Mouse (Mus musculus) kidney, postnatal 36 days (tissue): ENCODE data around the gene Gpr107.
A peak's percentile ranks its signal among the peaks of the same experiment; 100 is the strongest.
"Not testable (repeated sequence)": the region's sequence is repeated elsewhere in the genome, so short reads cannot be mapped to it uniquely, and the experiment has no call there.

Experiments used
- DNase-seq, 2 experiments: peaks; one replicate each; pipeline ENCODE4 v3.0.0; 2021 to 2022; ENCODE audit warnings: mixed read lengths in 2 of 2

The Gpr107 gene

DNA sequence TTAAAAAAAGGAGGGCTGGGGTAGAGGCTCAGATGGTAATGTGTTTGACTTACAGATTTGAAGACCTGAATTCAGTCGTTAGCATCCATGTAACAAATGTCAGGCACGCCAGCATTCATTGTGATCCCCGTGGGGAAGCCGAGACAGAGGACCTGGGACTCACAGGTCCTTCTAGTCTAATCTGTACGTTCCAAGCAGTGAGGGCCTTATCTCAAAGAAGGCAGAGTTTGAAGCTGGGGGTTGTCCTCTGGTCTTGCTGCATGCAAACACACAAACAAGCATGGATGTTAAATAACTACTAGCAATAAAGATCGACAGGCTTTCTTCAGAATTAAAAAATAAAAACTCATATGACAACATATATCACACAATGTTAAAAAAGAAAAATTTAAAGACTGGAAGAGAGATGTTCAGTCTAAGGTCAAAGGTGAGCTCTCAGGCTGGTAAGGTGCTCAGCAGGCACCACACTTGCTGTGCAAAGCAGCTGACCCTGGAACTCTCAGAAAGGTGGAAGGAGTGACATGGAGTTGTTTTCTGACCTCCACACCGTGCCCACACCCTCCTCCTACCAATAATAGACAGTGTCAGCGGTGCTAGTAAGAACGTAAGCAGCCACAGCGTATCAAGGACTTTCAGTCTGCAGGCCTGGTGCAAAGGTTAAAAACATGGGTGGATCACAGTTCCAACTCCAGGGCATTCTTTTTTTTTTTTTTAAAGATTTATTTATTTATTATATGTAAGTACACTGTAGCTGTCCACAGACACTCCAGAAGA is 8.2 kb downstream of the Gpr107 start:
- peak; percentile 61 to 79 for DNase-seq

DNA sequence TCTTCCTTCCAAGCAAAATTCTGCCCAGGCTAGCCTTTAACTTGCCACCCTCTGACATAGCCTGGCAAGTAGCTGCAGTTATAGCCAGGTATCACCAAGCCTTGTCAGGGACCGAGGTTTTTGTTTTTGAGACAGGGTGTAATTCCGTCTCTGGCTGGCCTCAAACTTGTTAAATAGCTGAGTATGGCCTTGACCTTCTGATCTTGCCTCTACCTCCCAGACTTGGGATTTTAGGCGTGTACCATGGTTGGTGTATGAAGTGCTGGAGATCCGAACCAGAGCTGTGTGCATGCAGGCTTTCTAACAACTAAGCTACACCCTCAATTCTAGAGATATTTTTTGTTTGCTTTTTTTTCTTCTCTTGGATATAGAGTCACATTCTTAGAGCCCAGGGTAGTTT is 9.5 kb downstream of the Gpr107 start:
- no peak for DNase-seq

DNA sequence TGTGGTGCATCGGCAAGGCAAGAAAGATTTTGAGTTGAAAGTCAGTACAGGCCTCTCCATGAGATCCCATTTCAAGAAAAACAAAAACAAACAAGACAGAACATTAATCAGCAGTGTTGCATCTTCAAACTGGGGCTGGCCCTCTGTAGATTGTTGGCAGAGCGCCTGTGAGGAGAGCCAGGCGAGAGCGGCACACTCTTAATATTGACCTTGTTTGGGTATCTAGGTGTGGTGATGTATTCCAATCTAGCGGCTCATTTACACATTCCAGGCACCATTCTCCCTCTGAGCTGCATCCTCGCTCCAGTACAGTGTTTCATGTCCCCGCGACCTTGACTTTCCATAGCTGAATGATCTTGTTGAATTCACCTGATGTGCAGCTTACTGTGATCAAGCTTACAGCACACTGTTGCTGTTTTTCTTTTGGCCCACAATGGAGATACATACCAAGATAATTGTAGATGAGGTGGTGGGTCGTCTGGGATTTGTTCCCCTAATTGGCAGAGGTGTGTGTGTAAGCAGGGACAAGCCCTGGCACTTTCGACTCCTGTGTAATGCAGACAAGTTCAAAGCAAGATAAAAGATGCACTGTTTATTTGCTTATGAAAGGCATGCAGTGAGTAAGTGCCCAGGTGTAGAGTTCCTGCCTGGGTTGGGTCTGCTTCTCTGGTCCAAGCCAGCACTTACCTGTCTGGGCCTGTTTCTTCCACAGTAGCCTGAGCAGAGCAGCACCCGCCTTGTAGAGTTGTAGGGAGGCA is 11.4 kb downstream of the Gpr107 start:
- peak; percentile 56 to 60 for DNase-seq

DNA sequence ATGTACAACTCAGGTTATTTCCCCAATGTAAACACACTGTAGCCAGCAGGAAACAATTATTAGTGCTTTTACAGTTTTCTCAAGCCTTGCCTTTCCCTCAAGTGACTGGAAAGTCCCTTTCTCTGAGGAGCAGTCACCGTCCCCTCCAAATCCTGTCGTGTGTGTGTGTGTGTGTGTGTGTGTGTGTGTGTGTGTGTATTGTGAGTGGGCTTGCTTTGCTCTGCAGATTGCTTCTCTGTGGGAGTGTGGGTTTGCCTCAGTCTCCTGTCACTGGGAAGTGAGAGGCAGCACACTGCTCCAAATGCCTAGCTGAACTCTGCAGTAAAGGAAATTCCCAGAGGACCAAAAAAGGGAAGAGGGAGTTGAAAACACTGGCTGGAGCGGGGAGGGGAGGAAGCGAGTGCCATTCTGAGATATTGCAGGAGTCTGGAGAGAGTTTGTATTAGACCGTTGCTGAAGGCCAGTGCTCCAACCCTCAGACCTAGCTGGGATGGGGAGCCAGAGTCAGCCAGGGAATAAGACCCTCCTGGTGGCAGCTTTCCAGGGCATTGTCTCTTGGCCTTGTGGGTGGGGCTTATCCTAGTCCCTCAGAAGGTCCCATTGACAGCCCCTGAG is 12.8 kb downstream of the Gpr107 start:
- peak; percentile 62 to 65 for DNase-seq

DNA sequence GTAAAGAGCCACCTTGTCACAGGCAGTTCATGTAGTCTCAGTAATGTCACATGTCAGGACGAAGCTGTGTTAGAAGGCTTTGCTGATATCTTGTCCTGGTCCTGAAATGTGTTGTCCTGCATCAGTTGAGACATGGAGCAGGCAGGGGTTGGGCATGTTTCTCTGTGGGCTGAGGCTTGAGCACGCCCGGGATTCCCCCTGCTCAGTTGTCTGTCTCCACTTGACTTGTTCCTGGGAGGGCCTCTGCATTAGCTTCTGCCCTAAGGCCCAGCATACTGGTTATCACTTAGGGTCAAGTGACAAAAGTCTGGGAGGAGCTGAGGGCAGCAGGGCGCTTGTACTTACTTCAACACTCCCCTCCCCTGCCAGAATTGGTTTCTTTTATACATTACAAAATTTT is 13.4 kb downstream of the Gpr107 start:
- no peak for DNase-seq

DNA sequence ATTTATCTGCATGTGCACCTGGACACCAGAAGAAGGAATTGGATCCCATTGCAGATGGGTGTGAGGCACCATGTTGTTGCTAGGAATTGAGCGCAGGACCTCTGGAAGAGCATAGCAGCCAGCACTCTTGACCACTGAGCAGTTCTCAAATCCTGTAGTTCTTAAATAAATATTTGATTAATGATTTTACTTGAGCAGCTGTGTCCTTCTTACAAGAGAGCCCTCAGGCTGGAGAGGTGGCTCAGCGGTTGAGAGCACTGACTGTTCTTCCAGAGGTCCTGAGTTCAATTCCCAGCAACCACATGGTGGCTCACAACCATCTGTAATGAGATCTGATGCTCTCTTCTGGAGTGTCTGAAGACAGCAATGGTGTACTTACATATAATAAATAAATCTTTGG is 15.5 kb downstream of the Gpr107 start:
- not testable (repeated sequence) for DNase-seq

DNA sequence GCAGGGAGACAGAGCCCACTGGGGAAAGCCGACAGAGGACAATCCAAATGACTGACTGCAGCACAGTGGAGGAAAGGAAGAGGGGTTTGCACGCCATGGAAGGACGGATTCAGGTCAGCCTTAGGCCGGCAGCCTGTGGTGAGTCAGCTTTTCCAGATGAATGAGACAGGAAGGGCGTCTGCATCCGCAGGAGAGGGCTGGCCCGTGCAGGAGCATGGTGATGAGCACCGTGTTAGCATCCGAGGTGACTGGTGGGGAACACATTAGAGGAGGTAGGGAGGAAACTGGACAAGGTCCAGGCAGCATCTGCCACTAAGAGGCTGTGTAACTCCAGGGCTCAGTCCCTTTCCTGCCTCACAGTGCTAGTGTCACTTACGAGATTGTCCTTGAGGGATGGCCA is 16.9 kb downstream of the Gpr107 start:
- peak; percentile 60 to 74 for DNase-seq

DNA sequence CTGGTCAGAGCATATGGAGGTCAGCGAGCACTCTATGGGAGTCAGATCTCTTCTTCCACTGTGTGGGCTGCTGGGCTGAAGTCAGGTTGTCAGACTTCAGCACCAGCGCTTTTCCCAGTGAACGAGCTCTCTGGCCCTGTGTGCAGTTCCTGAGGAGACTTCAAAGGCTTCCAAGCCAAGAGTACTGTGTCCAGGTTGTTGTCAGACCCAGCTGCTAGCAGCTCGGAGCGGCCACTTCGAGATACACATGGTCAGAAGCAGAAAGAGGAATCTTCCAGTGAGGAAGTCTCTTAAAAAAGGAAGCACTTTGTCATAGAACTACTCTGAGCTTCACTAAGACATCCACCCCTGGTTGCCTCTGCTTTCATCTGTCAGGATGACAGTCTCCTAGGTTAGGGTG is 18.0 kb downstream of the Gpr107 start:
- no peak for DNase-seq

DNA sequence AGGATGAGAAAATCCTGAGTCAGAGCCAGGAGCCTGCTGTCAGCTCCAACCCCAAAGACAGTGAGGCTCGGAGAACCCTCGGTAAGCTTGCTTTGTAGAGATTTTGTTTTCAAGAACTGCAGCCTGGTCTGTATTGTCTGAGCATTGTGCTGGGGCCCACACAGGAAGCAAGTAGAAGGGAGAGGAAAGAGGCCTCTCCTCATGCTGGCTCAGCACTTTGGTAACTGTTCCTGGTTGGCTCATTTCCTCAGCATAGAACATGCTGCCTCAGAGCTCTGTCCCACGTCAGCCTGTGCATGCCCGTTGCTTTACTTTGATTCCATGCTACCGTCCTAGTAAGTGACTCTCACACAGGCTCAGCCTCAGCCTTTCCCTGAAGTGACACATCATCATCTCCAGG is 19.9 kb downstream of the Gpr107 start:
- DNase-seq, result peak; percentile 41 to 55

DNA sequence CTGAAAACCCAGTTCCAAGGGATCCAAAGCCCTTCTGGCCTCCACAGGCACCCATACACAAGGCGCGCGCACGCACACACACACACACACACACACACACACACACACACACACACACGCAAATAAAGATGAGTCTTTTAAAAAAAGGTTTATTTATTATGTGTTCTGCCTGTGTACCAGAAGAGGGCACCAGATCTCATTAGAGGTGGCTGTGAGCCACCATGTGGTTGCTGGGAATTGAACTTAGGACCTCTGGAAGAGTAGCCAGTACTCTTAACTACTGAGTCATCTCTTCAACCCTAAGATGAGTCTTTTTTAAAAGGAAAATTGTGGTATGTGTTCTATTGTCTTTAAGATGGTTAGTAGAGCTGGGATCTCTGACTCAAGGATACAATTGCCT is 20.4 kb downstream of the Gpr107 start:
- DNase-seq, result no peak

DNA sequence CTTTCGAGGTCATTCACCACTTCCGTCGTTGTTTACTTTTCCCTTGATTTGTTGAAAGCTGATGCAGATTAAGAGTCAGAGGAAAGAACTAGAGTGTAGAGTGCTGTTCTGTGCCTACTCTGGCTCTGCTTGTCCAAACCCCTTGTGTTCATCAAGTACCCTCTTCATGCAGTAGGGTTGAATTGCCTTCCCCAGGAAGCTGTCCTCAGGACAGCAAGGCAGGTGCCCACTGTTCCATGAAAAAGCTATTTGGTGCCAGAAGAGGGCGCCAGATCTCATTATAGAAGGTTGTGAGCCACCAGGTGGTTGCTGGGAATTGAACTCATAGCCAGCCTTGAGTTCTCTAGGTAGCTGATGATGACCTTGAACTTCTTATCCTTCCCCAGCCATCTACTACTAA is 21.2 kb downstream of the Gpr107 start:
- peak in 1 of 2 experiments; percentile 49 for DNase-seq

DNA sequence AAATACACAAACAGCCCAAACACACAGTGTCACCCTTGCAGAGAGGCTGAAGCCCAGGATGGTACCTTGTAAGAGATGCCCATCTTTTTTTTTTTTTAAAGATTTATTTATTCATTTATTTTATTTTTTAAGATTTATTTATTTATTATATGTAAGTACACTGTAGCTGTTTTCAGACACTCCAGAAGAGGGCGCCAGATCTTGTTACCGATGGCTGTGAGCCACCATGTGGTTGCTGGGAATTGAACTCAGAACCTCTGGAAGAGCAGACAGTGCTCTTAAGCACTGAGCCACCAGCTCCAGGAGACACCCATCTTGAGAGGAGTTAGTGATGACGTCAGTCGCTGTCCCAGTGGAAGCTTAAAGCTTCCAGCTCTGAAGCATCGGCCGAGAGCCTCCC is 26.5 kb downstream of the Gpr107 start:
- peak in 1 of 2 experiments; percentile 64 for DNase-seq

DNA sequence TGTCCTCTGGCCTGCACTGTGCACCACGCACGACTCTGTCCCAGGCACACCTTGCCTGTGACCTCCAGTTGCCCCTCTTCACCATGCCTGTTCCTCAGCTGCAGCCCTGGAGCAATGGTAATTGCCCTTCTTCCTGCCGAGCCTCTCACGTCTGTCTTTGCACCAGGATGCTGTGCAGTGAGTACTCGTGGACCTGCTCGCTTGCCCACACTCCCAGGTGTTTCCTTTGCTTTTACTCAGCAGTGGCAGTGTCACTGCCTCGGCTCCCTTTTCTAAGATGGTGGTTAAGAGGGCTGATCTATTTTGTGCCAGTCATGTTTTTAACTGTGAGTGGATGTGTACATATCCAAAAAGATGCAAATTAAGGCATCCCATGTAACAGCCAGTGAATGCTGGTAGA is 27.4 kb downstream of the Gpr107 start:
- DNase-seq, result no peak

DNA sequence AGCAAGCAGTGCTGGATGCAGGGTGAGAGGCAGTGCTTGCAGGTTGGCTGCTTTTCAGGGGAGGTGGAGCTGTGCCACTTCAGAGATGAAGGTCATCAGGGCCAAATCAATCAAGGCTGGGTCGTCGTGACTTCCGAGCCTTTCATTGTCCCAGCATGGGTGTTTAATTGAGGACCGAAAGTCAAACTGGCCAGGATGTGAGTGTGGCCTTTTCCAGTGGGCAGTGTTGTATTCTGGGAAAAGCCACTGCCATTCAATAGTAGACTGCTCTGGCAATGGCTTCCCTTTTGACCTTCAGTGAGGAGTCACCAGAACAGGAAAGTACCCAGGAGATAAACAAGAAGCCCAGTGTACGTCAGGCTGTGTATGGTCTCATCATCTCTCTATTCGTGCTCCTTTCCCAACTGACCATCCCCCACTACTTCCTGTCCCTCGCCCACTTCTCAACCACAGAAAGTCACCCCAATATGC is 28.0 kb downstream of the Gpr107 start:
- no peak for DNase-seq

DNA sequence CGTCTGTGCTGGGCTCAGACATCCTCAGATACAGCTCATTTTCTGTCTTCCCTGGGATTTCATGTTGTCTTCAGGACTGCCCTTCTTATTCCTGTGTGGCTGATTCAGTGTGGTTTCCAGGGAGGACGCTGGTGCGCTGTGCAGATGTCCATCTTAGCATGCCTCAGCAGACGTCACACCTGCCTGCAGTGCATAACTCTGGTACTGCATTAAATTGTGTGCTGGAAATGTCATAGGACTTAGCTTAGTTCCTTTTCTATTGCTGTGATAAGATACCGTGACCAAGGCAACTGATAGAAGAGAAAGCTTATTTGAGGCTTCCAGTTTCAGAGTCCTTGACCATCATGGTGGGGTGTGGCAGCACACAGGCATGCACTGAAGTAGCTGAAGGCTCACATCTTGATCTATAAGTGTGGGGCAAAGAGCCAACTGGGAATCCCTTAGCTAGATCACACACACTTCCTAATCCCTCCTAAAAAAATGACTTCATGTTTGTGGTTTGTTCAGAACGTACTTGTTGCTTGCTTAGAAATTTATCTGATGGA is 30.7 kb downstream of the Gpr107 start:
- no peak for DNase-seq

DNA sequence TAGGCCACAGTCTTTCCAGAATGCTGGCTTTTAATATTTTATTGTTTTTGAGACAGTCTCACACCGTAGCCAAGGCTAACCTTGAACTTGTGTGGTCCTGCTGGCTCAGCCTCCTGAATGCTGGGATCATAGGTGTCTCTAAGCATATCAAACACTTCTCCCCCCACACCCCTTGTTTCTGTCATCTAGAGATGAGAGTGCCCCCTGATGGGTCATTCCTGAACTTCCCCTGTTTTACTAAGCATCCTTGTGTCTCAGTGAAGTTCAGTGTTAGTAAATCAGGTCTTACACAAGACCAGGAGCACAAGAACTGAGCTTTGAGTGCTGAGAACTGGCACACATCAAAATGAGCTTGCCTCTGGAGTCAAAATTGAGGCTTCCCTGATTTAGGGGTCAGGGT is 31.7 kb downstream of the Gpr107 start:
- DNase-seq, result peak in 1 of 2 experiments; percentile 47

DNA sequence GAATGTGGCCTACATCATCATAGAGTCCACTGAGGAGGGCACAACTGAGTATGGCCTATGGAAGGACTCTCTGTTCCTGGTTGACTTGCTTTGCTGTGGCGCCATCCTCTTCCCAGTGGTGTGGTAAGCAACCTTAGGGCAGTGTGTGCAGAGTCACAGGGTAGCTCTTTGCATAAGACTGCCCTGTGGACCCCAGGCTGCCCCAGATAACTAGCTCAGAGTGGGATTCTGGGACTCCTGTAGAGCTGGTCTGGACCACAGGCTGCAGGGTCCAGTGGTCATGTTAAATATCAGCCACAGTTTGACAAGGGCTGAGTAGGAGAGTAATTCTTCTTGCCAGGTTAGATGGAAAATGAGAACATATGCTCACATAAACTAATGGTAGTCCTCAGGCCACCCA is 36.6 kb downstream of the Gpr107 start:
- peak; percentile 23 to 55 for DNase-seq

DNA sequence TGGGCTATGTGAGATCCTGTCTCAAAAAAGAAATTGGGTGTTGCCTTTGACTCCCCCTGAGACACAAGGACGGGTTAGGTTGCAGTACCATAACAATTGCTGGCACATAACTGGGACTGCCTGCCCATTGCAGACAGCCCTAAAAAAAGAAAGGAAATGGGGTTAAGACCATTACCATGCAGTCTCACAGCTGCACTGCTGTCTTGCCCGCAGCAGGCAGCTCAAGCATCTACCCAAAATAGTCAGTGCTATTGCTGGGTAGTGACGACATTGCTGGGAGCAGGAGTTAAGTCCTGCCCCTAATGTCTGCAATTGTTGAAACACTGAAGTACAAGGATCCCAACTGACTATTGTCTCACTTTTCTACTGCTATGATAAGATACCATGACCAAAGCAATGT is 37.5 kb downstream of the Gpr107 start:
- DNase-seq, result no peak

DNA sequence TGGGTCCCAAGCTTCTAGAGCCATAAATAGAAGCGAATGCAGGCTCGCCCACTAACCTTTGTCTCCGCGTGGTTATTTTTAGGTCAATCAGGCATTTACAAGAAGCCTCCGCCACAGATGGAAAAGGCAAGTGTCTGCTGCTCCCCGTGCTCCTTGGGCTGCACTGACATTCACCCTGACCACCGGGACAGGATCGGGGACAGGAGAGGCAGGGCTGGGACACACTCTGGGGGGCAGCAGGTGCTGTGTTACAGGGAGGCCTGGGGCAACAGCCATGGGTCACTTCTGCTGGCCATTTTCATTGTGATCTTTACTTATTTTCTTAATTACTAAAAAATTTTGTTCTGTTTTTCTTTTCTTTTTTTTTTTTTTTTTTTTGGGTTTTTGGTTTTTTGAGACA is 39.6 kb downstream of the Gpr107 start:
- no peak for DNase-seq

DNA sequence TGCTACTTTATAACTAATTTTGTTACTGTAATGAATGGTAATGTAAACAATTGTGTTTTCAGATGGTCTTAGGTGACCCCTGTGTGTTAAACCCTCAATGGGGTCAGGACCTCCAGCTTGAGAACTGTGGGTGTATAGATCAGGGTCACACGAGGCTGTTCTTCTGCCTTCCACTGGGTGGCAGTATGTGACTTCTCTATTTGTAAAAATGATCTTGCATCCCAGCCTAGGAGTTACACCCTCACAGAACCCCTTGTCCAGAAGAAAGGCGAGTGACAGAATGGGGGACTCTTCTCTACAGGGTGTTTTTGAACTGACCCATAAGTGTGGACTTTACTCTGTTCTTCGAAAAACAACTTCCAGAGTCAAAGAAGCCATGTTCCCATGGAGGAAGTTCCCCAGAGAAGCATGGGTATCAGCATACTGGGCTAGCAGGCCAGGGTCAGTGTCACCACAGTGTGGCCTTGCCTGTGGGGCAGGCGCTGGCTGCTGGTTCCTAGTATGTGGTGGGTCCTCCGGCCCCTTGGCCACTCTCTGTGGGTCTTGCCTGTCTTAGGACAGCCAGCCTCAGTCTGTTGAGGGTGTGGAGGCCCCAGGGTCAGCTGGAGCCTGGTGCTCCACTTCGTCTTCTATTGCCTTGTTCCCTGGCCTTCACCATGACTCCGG is 42.4 kb downstream of the Gpr107 start:
- peak; percentile 26 to 39 for DNase-seq

DNA sequence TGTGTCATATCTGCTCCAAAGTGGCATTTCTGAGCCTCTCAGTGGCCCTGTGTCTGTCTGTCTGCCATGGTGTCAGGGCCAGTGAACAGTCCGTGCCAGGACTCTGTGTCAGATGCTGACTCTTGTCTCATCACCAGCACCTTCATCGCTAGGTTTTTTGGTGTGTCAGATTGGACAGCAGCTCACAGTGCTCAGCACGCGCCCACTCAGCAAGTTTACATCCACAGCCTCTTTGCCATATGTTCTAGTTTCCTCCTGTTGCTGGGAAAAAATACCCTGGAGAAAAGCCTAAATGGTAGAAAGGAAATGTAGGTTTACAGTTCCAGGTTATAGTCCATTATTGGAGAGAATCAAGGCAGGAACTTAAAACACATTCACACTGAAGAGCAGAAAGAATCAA is 46.5 kb downstream of the Gpr107 start:
- DNase-seq, result no peak

DNA sequence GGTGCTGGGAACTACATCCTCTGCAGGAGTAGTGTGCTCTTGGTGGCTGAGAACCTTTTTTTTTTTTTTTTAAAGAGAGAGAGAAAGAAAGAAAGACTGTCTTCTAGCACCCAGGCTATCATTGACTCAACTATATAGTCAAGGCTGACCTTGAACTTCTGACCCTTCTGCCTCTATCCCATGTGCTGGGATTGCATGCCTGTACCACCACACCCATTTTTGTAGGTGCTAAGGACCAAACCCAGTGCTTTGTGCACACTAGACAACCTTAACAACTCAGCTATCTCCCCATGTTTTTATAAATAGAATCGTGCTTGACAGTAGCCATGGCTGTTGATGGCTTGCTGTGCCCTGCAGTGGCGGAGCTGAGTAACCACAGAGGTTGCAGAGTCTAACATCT is 47.9 kb downstream of the Gpr107 start:
- no peak for DNase-seq

DNA sequence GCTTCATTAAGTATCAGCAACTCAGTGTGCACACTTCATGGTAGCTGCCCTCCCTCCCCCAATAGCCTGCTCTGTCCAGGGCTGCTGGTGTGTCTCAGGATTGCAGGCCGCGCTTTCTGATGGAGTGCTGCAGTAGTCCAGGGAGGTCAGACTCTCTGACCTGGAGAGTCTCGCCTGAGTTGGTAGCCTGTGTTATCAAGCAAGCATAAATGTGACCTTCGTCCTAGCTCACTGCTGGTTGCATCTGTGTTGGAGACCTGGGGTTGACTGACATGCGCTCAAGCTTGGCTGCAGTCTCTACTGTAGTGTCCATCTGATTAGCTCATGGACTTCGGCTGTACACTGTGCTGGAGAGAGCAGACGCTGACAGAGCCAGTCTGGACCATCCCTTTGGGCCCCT is 49.7 kb downstream of the Gpr107 start:
- DNase-seq, result peak in 1 of 2 experiments; percentile 39
